Mouse (Mus musculus): ENCODE measurements around the gene Gusb. TPM values are rescaled to one million over a fixed set of nuclear protein-coding genes. Genes with fewer than 3 reads are reported as not detected.
A peak's percentile ranks its signal among the peaks of the same experiment; 100 is the strongest.
"Not testable (repeated sequence)": the region's sequence is repeated elsewhere in the genome, so short reads cannot be mapped to it uniquely, and the experiment has no call there.

Gene Gusb
- total and polyA plus RNA-seq, 2 experiments from 2014 or later: 26.7 to 42.3 TPM

GRCm38 (mm10) chr5:130040797-130041196 lies 37.9 kb upstream of the Gusb start:
- Histone ChIP-seq H3K4me3 (ENCODE audit: low read depth, low read length) (no peak overlapping the region), H3K9me3 (ENCODE audit: low read length) (no peaks in the 10 kb centered on the region), H3K9ac (replicated peaks; ENCODE audit: low read length, poor library complexity, severe bottlenecking) (no peak overlapping the region), H3K4me1 (ENCODE audit: insufficient read depth, low read length) (no peaks in the 10 kb centered on the region), H3K36me3 (ENCODE audit: insufficient read depth, low read length) (peaks cover 46% of the 10 kb centered on the region), H3K27ac (ENCODE audit: low read depth, low read length) (no peak overlapping the region), H3K4me2 (ENCODE audit: low read depth, low read length, poor library complexity, severe bottlenecking) (no peak overlapping the region), H3K27me3 (ENCODE audit: insufficient read depth, low read length) (no peaks in the 10 kb centered on the region)
- no peak for DNase-seq (ENCODE audit: low spot score)
- TF ChIP-seq CTCF (IDR thresholded peaks at IDR 0.05): no peak
- ATAC-seq (ENCODE audit: low FRiP score): no peak
- WGBS: 92% methylated on average over 4 of the region's 4 CpGs

- Histone ChIP-seq H3K36me3 (ENCODE audit: insufficient read depth, low read length) (peaks cover 47% of the 10 kb centered on the region), H3K4me1 (ENCODE audit: insufficient read depth, low read length) (no peaks in the 10 kb centered on the region)
- no peak for ATAC-seq (ENCODE audit: low FRiP score)
Measured at GRCm38 (mm10) chr5:130037752-130038455, 35.1 kb upstream of the Gusb start.

GRCm38 (mm10) chr5:130036300-130036699 lies 33.5 kb upstream of the Gusb start:
- ATAC-seq (ENCODE audit: low FRiP score): not testable (repeated sequence)

More at GRCm38 (mm10) chr5:130037752-130038455, 35.1 kb upstream of the Gusb start:
- 65% methylated on average over 19 of the region's 19 CpGs for WGBS
- no peaks in the 10 kb centered on the region for H3K9me3 ChIP-seq (ENCODE audit: low read length)
- H3K27me3 ChIP-seq (ENCODE audit: insufficient read depth, low read length): no peaks in the 10 kb centered on the region
- H3K4me2 ChIP-seq (ENCODE audit: low read depth, low read length, poor library complexity, severe bottlenecking): no peak overlapping the region
- H3K9ac ChIP-seq (replicated peaks; ENCODE audit: low read length, poor library complexity, severe bottlenecking): no peak overlapping the region
- no peak overlapping the region for H3K27ac ChIP-seq (ENCODE audit: low read depth, low read length)
- peak; percentile 73 for TF ChIP-seq CTCF (IDR thresholded peaks at IDR 0.05)
- H3K4me3 ChIP-seq (ENCODE audit: low read depth, low read length): no peak overlapping the region
- DNase-seq (ENCODE audit: low spot score): peak; percentile 60

GRCm38 (mm10) chr5:130033869-130034268 lies 31.0 kb upstream of the Gusb start:
- TF ChIP-seq CTCF (IDR thresholded peaks at IDR 0.05): no peak
- ATAC-seq (ENCODE audit: low FRiP score) (no peak), DNase-seq (ENCODE audit: low spot score) (no peak)
- H3K4me3 ChIP-seq (ENCODE audit: low read depth, low read length): no peak overlapping the region
- 93% methylated on average over 2 of the region's 2 CpGs for WGBS
- no peaks in the 10 kb centered on the region; the same call in 1 of the 2 replicates for H3K4me1 ChIP-seq (ENCODE audit: insufficient read depth, low read length)
- H3K27me3 ChIP-seq (ENCODE audit: insufficient read depth, low read length): no peaks in the 10 kb centered on the region
- H3K36me3 ChIP-seq (ENCODE audit: insufficient read depth, low read length): peaks cover 17% of the 10 kb centered on the region
- no peak overlapping the region for H3K4me2 ChIP-seq (ENCODE audit: low read depth, low read length, poor library complexity, severe bottlenecking)
- H3K9me3 ChIP-seq (ENCODE audit: low read length): no peaks in the 10 kb centered on the region
- H3K9ac ChIP-seq (replicated peaks; ENCODE audit: low read length, poor library complexity, severe bottlenecking): no peak overlapping the region
- H3K27ac ChIP-seq (ENCODE audit: low read depth, low read length): no peak overlapping the region

More at GRCm38 (mm10) chr5:130036300-130036699, 33.5 kb upstream of the Gusb start:
- not testable (repeated sequence) for H3K27ac ChIP-seq (ENCODE audit: low read depth, low read length); H3K4me3 ChIP-seq (ENCODE audit: low read depth, low read length); DNase-seq (ENCODE audit: low spot score); H3K4me2 ChIP-seq (ENCODE audit: low read depth, low read length, poor library complexity, severe bottlenecking); H3K4me1 ChIP-seq (ENCODE audit: insufficient read depth, low read length); H3K9ac ChIP-seq (replicated peaks; ENCODE audit: low read length, poor library complexity, severe bottlenecking); H3K9me3 ChIP-seq (ENCODE audit: low read length); H3K27me3 ChIP-seq (ENCODE audit: insufficient read depth, low read length)
- WGBS: 55% methylated on average over 2 of the region's 2 CpGs
- peak; percentile 52 for TF ChIP-seq CTCF (IDR thresholded peaks at IDR 0.05)
- peaks cover 33% of the 10 kb centered on the region for H3K36me3 ChIP-seq (ENCODE audit: insufficient read depth, low read length)

- H3K27ac ChIP-seq (ENCODE audit: low read depth, low read length): no peak overlapping the region
- H3K4me3 ChIP-seq (ENCODE audit: low read depth, low read length): no peak overlapping the region
- no peak for DNase-seq (ENCODE audit: low spot score)
- no peak overlapping the region for H3K9ac ChIP-seq (replicated peaks; ENCODE audit: low read length, poor library complexity, severe bottlenecking)
- H3K27me3 ChIP-seq (ENCODE audit: insufficient read depth, low read length): no peaks in the 10 kb centered on the region
- no peaks in the 10 kb centered on the region for H3K9me3 ChIP-seq (ENCODE audit: low read length)
- ATAC-seq (ENCODE audit: low FRiP score): no peak
- WGBS: 92% methylated on average over 19 of the region's 19 CpGs
- H3K36me3 ChIP-seq (ENCODE audit: insufficient read depth, low read length): peaks cover 6% of the 10 kb centered on the region; the same call in 1 of the 2 replicates
- no peaks in the 10 kb centered on the region; the same call in 1 of the 2 replicates for H3K4me1 ChIP-seq (ENCODE audit: insufficient read depth, low read length)
- TF ChIP-seq CTCF (IDR thresholded peaks at IDR 0.05): no peak
- H3K4me2 ChIP-seq (ENCODE audit: low read depth, low read length, poor library complexity, severe bottlenecking): no peak overlapping the region
Measured at GRCm38 (mm10) chr5:130031410-130032390, 28.9 kb upstream of the Gusb start.
